Mouse (Mus musculus): ENCODE measurements around the gene Calr3. TPM values are rescaled to one million over a fixed set of nuclear protein-coding genes. Genes with fewer than 3 reads are reported as not detected.

The Calr3 gene
- total and polyA plus RNA-seq, 3 experiments, result 2.5 to 5.3 (median 2.8) TPM

DNA sequence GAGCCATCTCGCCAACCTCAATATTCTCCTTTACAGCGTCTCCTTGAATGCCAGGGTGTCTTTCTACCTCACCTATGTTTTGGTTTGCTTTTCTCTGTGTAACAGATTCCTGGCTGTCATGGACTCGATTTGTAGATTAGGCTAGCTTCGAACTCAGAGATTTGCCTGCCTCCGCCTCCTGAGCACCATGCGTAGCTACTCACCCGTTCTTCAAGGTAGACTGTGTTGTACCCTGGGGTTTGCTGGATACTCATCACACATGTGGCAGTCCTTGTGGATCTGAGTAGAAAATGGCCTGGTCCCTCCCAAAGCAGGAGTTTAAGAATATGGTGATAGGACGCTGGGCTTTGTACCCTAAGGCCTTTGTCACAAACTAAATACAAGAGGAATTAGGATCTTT lies 49.7 kb upstream of the Calr3 start:
- peaks cover 3 to 37% of the 10 kb centered on the region in 2 experiments; a peak in 3 of 4 replicates for H3K4me1 ChIP-seq (ENCODE audit: control insufficient read depth in 1 of 2, insufficient read depth in 2 of 2)
- H3K27ac ChIP-seq (ENCODE audit: insufficient read depth, low read depth), result no peak overlapping the region
- in situ Hi-C loops (cut with MboI; ENCODE audit: low pct_ligation_motif_present, low pct_unique_long_range_greater_than_20kb, low sequenced_read_pairs), result no loop called here
- H3K9me3 ChIP-seq (replicated peaks; ENCODE audit: low read length), result no peaks in the 10 kb centered on the region
- H3K4me2 ChIP-seq (ENCODE audit: insufficient read depth, low read depth, poor library complexity, severe bottlenecking), result peak overlapping the region; percentile 90
- dilution Hi-C loops (cut with MboI; ENCODE audit: extremely low pct_ligation_motif_present, extremely low pct_unique_long_range_greater_than_20kb, low sequenced_read_pairs), result no loop called here
- no peaks in the 10 kb centered on the region for H3K27me3 ChIP-seq (replicated peaks)
- TF ChIP-seq GABPA (IDR thresholded peaks at IDR 0.05; ENCODE audit: insufficient replicate concordance, low read depth, low read length) (no peak), UBTF (IDR thresholded peaks at IDR 0.05; ENCODE audit: low read depth, low read length) (no peak), SIN3A (IDR thresholded peaks at IDR 0.05; ENCODE audit: low read length) (no peak), RAD21 (IDR thresholded peaks at IDR 0.05; ENCODE audit: low read depth, low read length) (no peak), EP300 (IDR thresholded peaks at IDR 0.05; ENCODE audit: low read length) (no peak), TCF12 (IDR thresholded peaks at IDR 0.05; ENCODE audit: low read depth, low read length) (no peak), CHD1 (IDR thresholded peaks at IDR 0.05; ENCODE audit: low read depth, low read length) (no peak), HCFC1 (IDR thresholded peaks at IDR 0.05; ENCODE audit: low read depth, low read length) (no peak), ZKSCAN1 (IDR thresholded peaks at IDR 0.05; ENCODE audit: borderline replicate concordance, low read depth, low read length) (no peak), NELFE (IDR thresholded peaks at IDR 0.05; ENCODE audit: low read depth, low read length) (no peak), ZMIZ1 (IDR thresholded peaks at IDR 0.05; ENCODE audit: low read depth, low read length) (no peak), CHD2 (IDR thresholded peaks at IDR 0.05; ENCODE audit: low read length) (no peak), CTCF (conservative IDR thresholded peaks at IDR 0.05 in 1 of 2, IDR thresholded peaks at IDR 0.05 in 1 of 2; ENCODE audit: low read depth in 2 of 2, low read length in 2 of 2) (no peak), MAX (IDR thresholded peaks at IDR 0.05; ENCODE audit: low read length) (no peak), JUN (IDR thresholded peaks at IDR 0.05; ENCODE audit: insufficient read depth, low read depth, low read length) (no peak), POLR2AphosphoS2 (IDR thresholded peaks at IDR 0.05; ENCODE audit: low read depth, low read length) (no peak), RCOR1 (conservative IDR thresholded peaks at IDR 0.05; ENCODE audit: low read depth, low read length) (no peak), SMC3 (IDR thresholded peaks at IDR 0.05; ENCODE audit: low read depth, low read length) (no peak), ZC3H11A (IDR thresholded peaks at IDR 0.05; ENCODE audit: low read depth, low read length) (no peak), ZNF384 (IDR thresholded peaks at IDR 0.05; ENCODE audit: low read depth, low read length) (no peak)
- DNase-seq (ENCODE audit: extremely low read depth), result no peak
- peaks cover 34 to 68% of the 10 kb centered on the region in 2 experiments for H3K36me3 ChIP-seq (replicated peaks in 1 of 2; ENCODE audit: control insufficient read depth in 1 of 2, insufficient read depth in 1 of 2, low read length in 1 of 2)
- H3K9ac ChIP-seq (ENCODE audit: insufficient read depth, low read depth), result peak overlapping the region; percentile 65
- peak overlapping the region; percentile 61 to 93 (median 71) for H3K4me3 ChIP-seq (replicated peaks in 1 of 3; ENCODE audit: low read depth in 2 of 3, low read length in 2 of 3, poor library complexity in 1 of 3)
- H3K79me2 ChIP-seq (replicated peaks; ENCODE audit: control insufficient read depth, extremely low read depth, insufficient read depth, poor library complexity, severe bottlenecking), result peaks cover 24% of the 10 kb centered on the region

DNA sequence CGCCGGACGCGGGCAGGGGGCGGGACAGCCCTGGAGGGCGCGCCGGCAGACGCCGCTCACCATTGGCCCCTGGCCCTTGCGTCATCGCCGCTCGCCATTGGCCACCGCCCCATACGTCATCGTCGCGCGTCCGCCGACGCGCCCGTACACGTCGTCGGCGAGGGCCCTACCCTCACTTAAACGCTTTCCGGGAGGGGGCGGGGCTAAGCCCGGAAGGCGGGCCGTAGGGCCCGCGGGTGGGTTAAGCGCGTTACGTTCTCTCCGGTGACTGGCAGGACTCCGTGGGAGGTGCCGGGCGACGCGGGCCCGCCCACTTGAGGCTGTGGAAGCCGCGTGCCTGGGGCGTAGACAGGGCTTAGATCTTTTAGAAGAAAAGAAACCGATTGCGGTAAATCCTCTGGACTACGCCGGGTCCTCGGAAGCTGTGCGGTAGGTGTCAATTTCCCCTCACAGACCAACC lies 49.0 kb upstream of the Calr3 start:
- in situ Hi-C loops (cut with MboI; ENCODE audit: low pct_ligation_motif_present, low pct_unique_long_range_greater_than_20kb, low sequenced_read_pairs) (no loop called here), dilution Hi-C loops (cut with MboI; ENCODE audit: extremely low pct_ligation_motif_present, extremely low pct_unique_long_range_greater_than_20kb, low sequenced_read_pairs) (no loop called here)
- Histone ChIP-seq H3K27me3 (replicated peaks) (no peaks in the 10 kb centered on the region), H3K4me3 (replicated peaks in 1 of 3; ENCODE audit: low read depth in 2 of 3, low read length in 2 of 3, poor library complexity in 1 of 3) (peak overlapping the region; percentile 71 to 93 (median 93)), H3K27ac (ENCODE audit: insufficient read depth, low read depth) (no peak overlapping the region), H3K4me1 (ENCODE audit: control insufficient read depth in 1 of 2, insufficient read depth in 2 of 2) (peaks cover 3 to 37% of the 10 kb centered on the region in 2 experiments; a peak in 3 of 4 replicates), H3K9me3 (replicated peaks; ENCODE audit: low read length) (no peaks in the 10 kb centered on the region), H3K9ac (ENCODE audit: insufficient read depth, low read depth) (peak overlapping the region; percentile 65), H3K36me3 (replicated peaks in 1 of 2; ENCODE audit: control insufficient read depth in 1 of 2, insufficient read depth in 1 of 2, low read length in 1 of 2) (peaks cover 39 to 68% of the 10 kb centered on the region in 2 experiments), H3K4me2 (ENCODE audit: insufficient read depth, low read depth, poor library complexity, severe bottlenecking) (peak overlapping the region; percentile 90), H3K79me2 (replicated peaks; ENCODE audit: control insufficient read depth, extremely low read depth, insufficient read depth, poor library complexity, severe bottlenecking) (peaks cover 24% of the 10 kb centered on the region)
- DNase-seq (ENCODE audit: extremely low read depth), result peak; percentile 98
- TF ChIP-seq JUND (conservative IDR thresholded peaks at IDR 0.05; ENCODE audit: low read depth, low read length) (no peak), ZC3H11A (IDR thresholded peaks at IDR 0.05; ENCODE audit: low read depth, low read length) (no peak), NELFE (IDR thresholded peaks at IDR 0.05; ENCODE audit: low read depth, low read length) (no peak; the same call in 1 of the 2 replicates), IRF4 (IDR thresholded peaks at IDR 0.05; ENCODE audit: low read depth, low read length) (peak; percentile 76; the same call in 1 of the 2 replicates), USF1 (IDR thresholded peaks at IDR 0.05; ENCODE audit: low read depth, low read length) (no peak), UBTF (IDR thresholded peaks at IDR 0.05; ENCODE audit: low read depth, low read length) (no peak), POLR2AphosphoS2 (IDR thresholded peaks at IDR 0.05; ENCODE audit: low read depth, low read length) (no peak; the same call in 1 of the 2 replicates), ELF1 (IDR thresholded peaks at IDR 0.05; ENCODE audit: low read depth, low read length) (peak; percentile 96), MAX (IDR thresholded peaks at IDR 0.05; ENCODE audit: low read length) (peak; percentile 69; the same call in 1 of the 2 replicates), MAFK (IDR thresholded peaks at IDR 0.05; ENCODE audit: insufficient replicate concordance, low read length) (no peak), BHLHE40 (IDR thresholded peaks at IDR 0.05; ENCODE audit: low read depth, low read length) (peak; percentile 57), HCFC1 (IDR thresholded peaks at IDR 0.05; ENCODE audit: low read depth, low read length) (peak; percentile 94), RAD21 (IDR thresholded peaks at IDR 0.05; ENCODE audit: low read depth, low read length) (no peak), SIN3A (IDR thresholded peaks at IDR 0.05; ENCODE audit: low read length) (peak; percentile 93), GABPA (IDR thresholded peaks at IDR 0.05; ENCODE audit: insufficient replicate concordance, low read depth, low read length) (peak; percentile 82; the same call in 1 of the 2 replicates), MAZ (IDR thresholded peaks at IDR 0.05; ENCODE audit: low read depth, low read length) (peak; percentile 82; the same call in 1 of the 2 replicates), ETS1 (conservative IDR thresholded peaks at IDR 0.05; ENCODE audit: low read depth, low read length) (peak; percentile 36; the same call in 1 of the 2 replicates), JUN (IDR thresholded peaks at IDR 0.05; ENCODE audit: insufficient read depth, low read depth, low read length) (no peak), MEF2A (IDR thresholded peaks at IDR 0.05; ENCODE audit: borderline replicate concordance, low read depth, low read length) (peak; percentile 79), PAX5 (IDR thresholded peaks at IDR 0.05; ENCODE audit: low read length) (no peak), CTCF (conservative IDR thresholded peaks at IDR 0.05 in 1 of 2, IDR thresholded peaks at IDR 0.05 in 1 of 2; ENCODE audit: low read depth in 2 of 2, low read length in 2 of 2) (no peak)
